Mouse (Mus musculus) embryonic facial prominence, embryonic 10.5 days (tissue): ENCODE data around the gene Cyp27b1. TPM values are rescaled to one million over a fixed set of nuclear protein-coding genes. Genes with fewer than 3 reads are reported as not detected.

Experiments used
- DNase-seq: peaks from one replicate; pipeline ENCODE4 v3.0.0-alpha.2; 2017; ENCODE audit warnings: low spot score
- H3K27ac ChIP-seq: fragments of 300-500 bp; sonication (generic); replicated peaks from 2 replicates; pipeline ENCODE4 v1.5.1; 2016; ENCODE audit warnings: mild to moderate bottlenecking
- H3K27me3 ChIP-seq: fragments of 300-500 bp; sonication (generic); replicated peaks from 2 replicates; pipeline ENCODE4 v1.6.1; 2016; ENCODE audit warnings: low read depth, mild to moderate bottlenecking; ENCODE audit not compliant: poor library complexity, severe bottlenecking
- H3K36me3 ChIP-seq: fragments of 300-500 bp; sonication (generic); replicated peaks from 2 replicates; pipeline ENCODE4 v1.6.1; 2016; ENCODE audit warnings: mild to moderate bottlenecking, moderate library complexity
- H3K4me1 ChIP-seq: fragments of 300-500 bp; sonication (generic); 2 replicates; pipeline ENCODE4 v1.6.1; 2016
- H3K4me3 ChIP-seq: fragments of 300-500 bp; sonication (generic); 2 replicates; pipeline ENCODE4 v1.5.1; 2016; ENCODE audit warnings: mild to moderate bottlenecking, moderate library complexity
- H3K9me3 ChIP-seq: fragments of 300-500 bp; sonication (generic); 2 replicates; pipeline ENCODE4 v1.6.1; 2016; ENCODE audit warnings: mild to moderate bottlenecking
- WGBS: fragments of 180-500 bp; shearing (Covaris S2); methylation state at CpG from one replicate; pipeline ENCODE4 v1.1.7; 2016; 5-methylcytosine and 5-hydroxymethylcytosine counted together
- polyA plus RNA-seq: library from polyadenylated mRNA; unstranded; fragments of >200 nt; fragmentation: Nextera tagmentation; extraction: Ambion mirVana; gene quantifications from 2 replicates; pipeline ENCODE4 v1.2.1, GENCODE M21; 2016

The Cyp27b1 gene
- polyA plus RNA-seq, 1 experiment from 2014 or later = 0.14 TPM

DNA sequence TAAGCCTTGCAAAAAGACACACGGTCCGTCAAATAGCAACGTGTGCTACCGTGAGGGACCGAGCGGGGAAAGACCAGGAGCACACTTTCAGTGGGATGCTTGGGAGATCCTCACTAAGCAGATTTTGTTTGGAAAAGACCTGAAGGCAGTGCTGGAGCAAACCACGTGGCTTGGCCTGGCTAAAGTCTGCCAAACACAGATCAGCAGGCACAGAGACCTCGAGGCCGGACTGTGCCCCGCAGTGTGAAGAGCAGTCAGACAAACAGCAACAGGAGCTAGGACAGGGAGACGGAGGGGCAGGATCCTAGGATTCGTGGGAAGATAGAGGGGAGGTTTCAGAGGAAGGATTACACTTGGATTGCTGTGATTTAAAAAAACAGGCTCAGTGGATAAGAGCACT is 11.8 kb upstream of the Cyp27b1 start:
- 84% methylated on average over 12 of the region's 12 CpGs for WGBS

DNA sequence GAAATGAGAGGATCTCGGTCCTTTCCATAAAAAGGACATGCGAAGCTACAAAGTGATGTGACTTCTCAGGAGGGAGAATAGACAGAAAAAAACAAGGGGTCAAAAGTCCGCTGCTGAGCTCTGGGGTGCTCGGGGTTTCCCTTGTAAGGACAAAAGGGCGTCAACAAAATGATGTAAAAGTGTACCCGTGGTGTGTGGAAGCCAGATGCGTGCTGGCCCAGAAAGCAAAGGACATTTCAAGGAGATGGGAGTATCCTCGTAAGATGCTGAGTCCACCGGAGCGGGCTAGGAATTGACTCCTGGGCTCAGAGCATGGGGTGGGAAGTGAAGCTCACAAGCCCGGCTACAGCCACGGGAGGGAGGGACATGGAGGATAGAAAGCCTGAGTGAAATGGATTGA is 10.4 kb upstream of the Cyp27b1 start:
- no peaks in the 10 kb centered on the region for H3K9me3 ChIP-seq
- WGBS = 76% methylated on average over 12 of the region's 12 CpGs
- peaks cover 19% of the 10 kb centered on the region for H3K27me3 ChIP-seq
- no peak overlapping the region for H3K27ac ChIP-seq
- no peaks in the 10 kb centered on the region for H3K36me3 ChIP-seq
- no peak for DNase-seq
- H3K4me3 ChIP-seq = no peak overlapping the region
- H3K4me1 ChIP-seq = peaks cover 17% of the 10 kb centered on the region

More for the DNA sequence above, 11.8 kb upstream of the Cyp27b1 start:
- no peak for DNase-seq
- Histone ChIP-seq H3K9me3 (no peaks in the 10 kb centered on the region), H3K4me1 (peaks cover 9% of the 10 kb centered on the region; the same call in 1 of the 2 replicates), H3K27me3 (peaks cover 19% of the 10 kb centered on the region), H3K36me3 (no peaks in the 10 kb centered on the region), H3K27ac (no peak overlapping the region), H3K4me3 (no peak overlapping the region)

DNA sequence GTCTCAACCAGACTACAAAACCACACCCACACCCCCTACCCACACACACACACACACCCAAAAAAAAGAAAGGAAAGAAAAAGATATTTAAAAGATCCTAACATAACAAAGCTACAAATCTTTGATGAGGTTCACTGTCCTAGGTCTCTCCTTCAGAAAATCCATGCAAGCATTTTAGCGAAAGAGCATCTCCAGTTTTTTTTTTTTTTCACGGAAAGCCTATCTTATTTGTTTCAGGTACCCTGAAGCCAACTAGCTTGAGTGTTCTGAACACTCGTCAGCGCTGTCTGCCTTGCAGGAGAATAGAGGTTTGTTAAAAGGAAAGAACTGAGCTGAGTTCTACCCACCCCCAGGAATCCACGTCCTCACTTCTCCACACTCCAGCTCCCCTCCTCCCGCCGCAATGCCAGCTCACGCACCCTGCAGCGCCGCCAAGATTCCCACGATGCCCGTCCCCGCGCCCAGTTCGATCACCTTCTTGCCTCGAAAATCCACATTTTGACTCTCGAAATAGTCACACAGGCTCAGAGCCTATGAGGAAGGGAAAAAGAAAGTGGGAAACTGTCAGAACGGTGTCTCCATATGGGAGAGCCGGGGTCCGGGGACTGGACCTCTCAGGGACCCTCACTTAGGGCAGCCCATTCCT is 7.4 kb upstream of the Cyp27b1 start:
- H3K4me1 ChIP-seq = peaks cover 23% of the 10 kb centered on the region
- H3K27ac ChIP-seq = peak overlapping the region; percentile 92
- peaks cover 20% of the 10 kb centered on the region for H3K36me3 ChIP-seq
- peaks cover 19% of the 10 kb centered on the region for H3K27me3 ChIP-seq
- no peaks in the 10 kb centered on the region for H3K9me3 ChIP-seq
- WGBS = 2% methylated on average over 20 of the region's 20 CpGs
- DNase-seq = no peak
- peak overlapping the region; percentile 93 for H3K4me3 ChIP-seq

DNA sequence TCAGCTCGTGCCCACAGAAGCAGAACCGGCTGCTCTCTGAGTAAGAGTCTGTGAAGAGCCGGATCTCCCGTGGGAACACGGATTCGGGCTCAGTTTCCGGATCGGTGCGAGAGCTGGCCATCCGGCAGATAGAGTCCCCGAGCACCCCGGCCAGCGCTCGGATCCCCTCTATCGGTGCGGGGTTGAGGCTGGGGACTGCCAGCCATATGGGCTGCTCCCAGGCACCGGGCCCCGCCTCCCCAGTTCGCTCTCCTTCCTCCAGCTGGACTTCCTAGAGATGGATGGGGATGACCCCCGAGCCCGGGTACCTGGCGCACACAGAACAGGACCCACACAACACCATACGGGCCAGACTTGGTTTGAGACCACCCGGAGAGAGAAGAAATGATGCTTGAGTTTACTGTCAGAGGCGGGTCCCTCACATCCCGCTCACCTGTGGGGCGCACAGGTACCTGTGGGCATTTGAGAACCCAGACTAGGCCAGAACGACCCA is 6.7 kb upstream of the Cyp27b1 start, which contains the start of the genes Mettl1 and Eef1akmt3:
TSS of gene Mettl1 (plus strand) at position 141 of the 493 bp plus-strand sequence.
TSS of gene Eef1akmt3 (minus strand) at position 240 of the 493 bp plus-strand sequence.
- under 1% methylated on average over 28 of the region's 28 CpGs for WGBS
- H3K27ac ChIP-seq = peak within 1 kb of the TSS; percentile 92
- H3K4me3 ChIP-seq = peak within 1 kb of the TSS; percentile 93
- DNase-seq = peak; percentile 70
- H3K4me1 ChIP-seq = peaks cover 23% of the 10 kb centered on the region
- H3K9me3 ChIP-seq = no peaks in the 10 kb centered on the region
- peaks cover 27% of the 10 kb centered on the region for H3K36me3 ChIP-seq
- peaks cover 19% of the 10 kb centered on the region for H3K27me3 ChIP-seq

DNA sequence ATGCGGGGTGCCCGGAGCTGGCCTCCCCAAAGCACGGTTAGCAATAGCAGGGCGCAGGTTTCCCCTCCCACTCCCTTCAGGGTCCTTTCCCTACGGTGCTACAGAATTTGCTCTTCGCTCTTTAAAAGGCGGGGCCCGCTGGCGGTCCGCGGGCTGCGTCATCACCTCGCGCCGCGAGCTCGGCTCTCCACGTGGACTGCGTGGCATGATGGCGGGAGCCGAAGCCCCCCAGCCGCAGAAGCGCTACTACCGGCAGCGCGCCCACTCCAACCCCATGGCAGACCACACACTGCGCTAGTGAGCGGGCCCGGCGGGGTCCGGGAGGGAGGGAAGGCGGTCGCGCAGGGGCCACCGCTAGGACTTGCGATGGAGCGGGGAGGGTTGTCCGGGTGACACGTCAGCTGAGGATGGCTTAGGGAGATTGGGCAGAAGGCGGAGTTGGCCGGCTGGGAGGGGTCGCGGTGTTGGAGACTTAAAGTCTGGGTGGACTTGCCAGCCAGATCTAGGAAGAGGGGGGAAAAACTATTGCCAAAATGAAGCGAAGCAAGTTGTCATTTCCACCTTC is 6.2 kb upstream of the Cyp27b1 start:
- H3K4me1 ChIP-seq = peaks cover 23% of the 10 kb centered on the region
- under 1% methylated on average over 44 of the region's 44 CpGs for WGBS
- no peaks in the 10 kb centered on the region for H3K9me3 ChIP-seq
- peak overlapping the region; percentile 92 for H3K27ac ChIP-seq
- H3K36me3 ChIP-seq = peaks cover 28% of the 10 kb centered on the region
- peak; percentile 94 for DNase-seq
- H3K4me3 ChIP-seq = peak overlapping the region; percentile 93
- H3K27me3 ChIP-seq = peaks cover 24% of the 10 kb centered on the region

DNA sequence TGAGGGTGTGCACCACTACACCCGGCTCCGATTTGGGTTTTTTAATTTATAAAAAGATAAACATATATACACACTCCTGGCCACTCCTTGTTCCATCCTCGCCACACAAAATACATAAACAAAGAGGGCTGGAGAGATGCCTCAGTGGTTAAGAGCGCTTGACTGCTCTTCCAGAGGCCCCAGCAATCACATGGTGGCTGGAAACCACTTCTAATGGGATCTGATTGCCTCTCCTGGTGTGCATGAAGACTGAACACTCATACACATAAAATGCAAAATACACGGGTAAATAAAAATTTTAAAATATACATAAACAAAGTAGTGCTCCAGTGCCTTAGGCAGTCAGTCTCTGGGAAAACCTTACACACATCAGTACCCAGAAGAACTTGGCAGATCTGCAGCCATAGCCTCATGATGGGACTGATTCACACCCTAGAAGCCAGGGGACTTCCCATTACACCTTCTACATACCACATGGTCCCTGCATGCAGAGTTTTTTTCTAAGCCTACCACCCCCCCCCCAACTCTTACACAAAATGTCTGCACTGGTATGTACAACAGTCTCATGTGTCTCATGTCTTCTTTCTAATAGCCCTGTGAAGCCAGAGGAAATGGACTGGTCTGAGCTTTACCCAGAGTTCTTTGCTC is 5.5 kb upstream of the Cyp27b1 start:
- DNase-seq = no peak
- Histone ChIP-seq H3K27me3 (peaks cover 32% of the 10 kb centered on the region), H3K4me1 (peaks cover 23% of the 10 kb centered on the region), H3K9me3 (no peaks in the 10 kb centered on the region), H3K27ac (peak overlapping the region; percentile 92), H3K4me3 (peak overlapping the region; percentile 93), H3K36me3 (peaks cover 32% of the 10 kb centered on the region)
- 21% methylated on average over 5 of the region's 5 CpGs for WGBS

DNA sequence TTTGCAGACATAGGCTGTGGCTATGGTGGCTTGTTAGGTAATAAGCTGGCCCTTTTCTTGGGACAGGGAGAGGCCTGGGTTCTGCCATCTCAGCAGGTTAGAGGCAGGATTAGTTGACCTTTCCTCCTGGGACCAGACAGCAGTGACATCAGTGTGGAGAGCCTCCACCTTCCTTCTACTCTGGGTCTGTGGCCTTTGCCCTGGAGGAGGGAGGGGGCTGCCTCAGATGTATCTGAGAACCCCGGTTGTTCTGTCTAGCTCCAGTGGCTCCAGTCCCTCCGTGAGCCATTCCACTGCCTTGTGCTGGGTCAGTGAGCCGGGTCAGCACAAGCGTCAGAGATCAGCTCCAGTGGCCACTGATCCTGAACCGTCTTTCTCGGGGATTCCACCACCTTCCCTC is 4.9 kb upstream of the Cyp27b1 start:
- 81% methylated on average over 6 of the region's 6 CpGs for WGBS
- H3K27ac ChIP-seq = no peak overlapping the region
- H3K4me1 ChIP-seq = peaks cover 23% of the 10 kb centered on the region
- H3K27me3 ChIP-seq = peaks cover 38% of the 10 kb centered on the region
- peak overlapping the region; percentile 93 for H3K4me3 ChIP-seq
- no peak for DNase-seq
- H3K36me3 ChIP-seq = peaks cover 32% of the 10 kb centered on the region
- H3K9me3 ChIP-seq = no peaks in the 10 kb centered on the region

DNA sequence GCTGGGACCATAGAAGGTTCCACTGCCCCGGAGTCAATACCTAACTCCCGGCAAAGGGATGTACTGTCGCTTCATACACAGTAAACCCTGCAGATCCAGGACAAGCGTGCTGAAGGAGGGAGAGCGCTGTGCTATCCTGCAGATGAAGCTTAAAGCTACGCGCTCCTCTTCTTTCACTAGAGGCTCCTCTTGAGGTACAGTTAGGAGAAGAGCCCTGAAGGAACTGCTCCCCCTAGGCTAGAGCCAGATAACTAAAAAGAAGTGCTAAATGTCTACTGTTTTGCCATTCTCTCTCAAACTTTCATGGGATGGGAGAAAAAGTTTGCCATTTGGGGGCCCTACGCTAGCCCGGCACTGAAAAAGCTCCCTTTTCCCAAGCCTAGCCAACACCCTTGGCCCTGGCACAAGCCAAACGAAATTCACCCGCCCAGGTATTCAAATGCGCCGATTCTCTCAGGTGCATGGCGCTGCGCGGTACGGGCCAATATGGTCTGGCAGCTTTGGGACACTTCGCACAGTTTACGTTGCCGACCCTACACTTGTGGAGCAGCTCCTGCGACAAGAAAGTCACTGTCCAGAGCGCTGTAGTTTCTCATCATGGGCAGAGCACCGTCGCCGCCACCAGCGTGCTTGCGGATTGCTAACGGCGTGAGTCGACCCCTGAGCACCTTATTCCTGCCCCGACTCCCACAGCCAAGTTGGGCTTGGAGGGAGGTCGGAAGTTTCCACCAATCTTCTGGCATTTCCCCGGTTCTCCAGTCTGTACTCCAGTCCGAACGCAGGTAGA is 751 bp downstream of the Cyp27b1 start:
- Histone ChIP-seq H3K9me3 (no peaks in the 10 kb centered on the region), H3K4me3 (peak overlapping the region; percentile 42), H3K27me3 (peaks cover 73% of the 10 kb centered on the region), H3K36me3 (peaks cover 24% of the 10 kb centered on the region), H3K4me1 (peaks cover 16% of the 10 kb centered on the region), H3K27ac (no peak overlapping the region)
- 5% methylated on average over 35 of the region's 35 CpGs for WGBS
- peak; percentile 39 for DNase-seq

DNA sequence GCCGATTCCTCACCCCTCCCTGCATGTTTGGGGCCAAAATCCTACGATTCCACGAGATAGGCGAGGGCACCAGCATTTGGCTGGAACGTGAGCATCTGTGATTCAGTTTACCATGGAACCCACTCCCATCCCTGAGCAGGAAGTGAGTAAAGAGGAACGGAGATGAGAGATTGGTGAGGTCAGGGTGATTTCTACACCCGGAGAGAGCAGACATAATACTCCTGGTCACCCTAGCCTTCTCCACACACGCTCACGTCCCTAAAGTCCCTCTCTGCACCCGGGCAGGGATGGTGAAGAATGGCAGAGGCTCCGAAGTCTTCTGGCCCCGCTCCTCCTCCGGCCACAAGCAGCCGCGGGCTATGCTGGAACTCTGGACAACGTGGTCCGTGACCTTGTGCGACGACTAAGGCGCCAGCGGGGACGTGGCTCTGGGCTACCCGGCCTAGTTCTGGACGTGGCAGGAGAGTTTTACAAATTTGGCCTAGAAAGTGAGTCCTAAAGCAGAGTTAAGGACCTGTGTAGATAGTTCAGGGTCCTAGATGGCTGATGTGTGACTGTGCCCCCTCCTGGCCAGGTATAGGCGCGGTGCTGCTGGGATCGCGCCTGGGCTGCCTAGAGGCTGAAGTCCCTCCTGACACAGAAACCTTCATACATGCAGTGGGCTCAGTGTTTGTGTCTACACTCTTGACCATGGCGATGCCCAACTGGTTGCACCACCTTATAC is 1.5 kb downstream of the Cyp27b1 start:
- 3% methylated on average over 29 of the region's 29 CpGs for WGBS
- Histone ChIP-seq H3K9me3 (no peaks in the 10 kb centered on the region), H3K36me3 (peaks cover 21% of the 10 kb centered on the region), H3K27me3 (peaks cover 73% of the 10 kb centered on the region), H3K4me3 (peak overlapping the region; percentile 42), H3K4me1 (peaks cover 16% of the 10 kb centered on the region), H3K27ac (no peak overlapping the region)
- DNase-seq = no peak

DNA sequence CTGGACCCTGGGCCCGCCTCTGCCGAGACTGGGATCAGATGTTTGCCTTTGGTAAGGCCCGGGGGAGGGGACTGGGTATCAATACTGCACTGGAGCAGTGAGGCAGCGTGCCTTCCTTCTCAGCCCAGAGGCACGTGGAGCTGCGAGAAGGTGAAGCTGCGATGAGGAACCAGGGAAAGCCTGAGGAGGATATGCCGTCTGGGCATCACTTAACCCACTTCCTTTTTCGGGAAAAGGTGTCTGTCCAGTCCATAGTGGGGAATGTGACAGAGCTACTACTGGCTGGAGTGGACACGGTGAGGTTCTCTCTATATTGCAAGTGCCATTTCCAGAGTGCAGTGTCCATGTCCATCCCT is 2.0 kb downstream of the Cyp27b1 start:
- 18% methylated on average over 10 of the region's 10 CpGs for WGBS
- H3K4me3 ChIP-seq = peak overlapping the region; percentile 42; the same call in 1 of the 2 replicates
- DNase-seq = no peak
- no peaks in the 10 kb centered on the region for H3K9me3 ChIP-seq
- no peak overlapping the region for H3K27ac ChIP-seq
- peaks cover 17% of the 10 kb centered on the region for H3K36me3 ChIP-seq
- H3K27me3 ChIP-seq = peaks cover 73% of the 10 kb centered on the region
- peaks cover 16% of the 10 kb centered on the region for H3K4me1 ChIP-seq

DNA sequence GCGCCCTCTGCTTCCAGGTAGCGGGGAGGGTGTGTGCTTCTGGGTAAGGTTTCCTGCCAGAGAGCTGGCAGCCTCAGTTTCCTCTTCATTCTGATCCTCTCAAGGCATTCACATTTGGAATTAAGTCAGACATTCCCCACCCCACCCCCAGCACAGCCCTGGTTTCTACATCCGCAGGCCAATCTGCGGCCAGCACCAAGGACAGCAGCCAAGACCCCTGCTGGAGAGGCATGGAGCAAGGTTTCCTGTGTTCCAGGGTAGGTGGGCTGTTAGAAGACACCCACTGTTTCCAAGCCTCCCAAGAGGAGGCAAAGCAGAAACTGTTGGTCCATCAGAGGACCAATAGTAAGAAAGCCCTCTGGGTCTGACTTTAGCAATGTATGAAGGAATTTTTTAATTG is 6.6 kb downstream of the Cyp27b1 start:
- peak; percentile 62 for DNase-seq
- Histone ChIP-seq H3K9me3 (no peaks in the 10 kb centered on the region), H3K4me1 (peaks cover 32% of the 10 kb centered on the region), H3K27me3 (peaks cover 74% of the 10 kb centered on the region), H3K36me3 (peaks cover 27% of the 10 kb centered on the region), H3K27ac (no peak overlapping the region), H3K4me3 (no peak overlapping the region)
- 67% methylated on average over 4 of the region's 4 CpGs for WGBS

DNA sequence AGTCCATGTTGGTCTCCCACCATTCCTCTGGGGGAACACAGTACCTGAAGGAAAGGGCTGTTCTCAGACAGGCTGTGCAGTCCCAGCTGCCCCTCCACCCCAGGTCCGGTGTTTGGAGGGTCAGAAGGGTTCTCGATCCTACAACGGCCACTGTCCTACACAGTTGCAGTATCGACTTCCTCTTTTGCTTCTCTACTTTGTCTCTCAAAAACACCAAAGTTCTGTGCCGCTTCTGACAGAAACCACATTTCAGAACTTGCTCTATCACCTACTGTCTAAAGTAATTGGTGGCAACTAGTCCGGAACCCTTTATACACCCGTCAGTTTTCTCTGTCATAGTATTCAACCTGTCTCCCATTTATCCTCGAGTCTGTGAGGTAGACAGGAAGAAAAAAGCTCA is 7.4 kb downstream of the Cyp27b1 start:
- H3K4me3 ChIP-seq = no peak overlapping the region
- WGBS = 88% methylated on average over 8 of the region's 8 CpGs
- peaks cover 74% of the 10 kb centered on the region for H3K27me3 ChIP-seq
- H3K9me3 ChIP-seq = no peaks in the 10 kb centered on the region
- H3K27ac ChIP-seq = no peak overlapping the region
- no peak for DNase-seq
- peaks cover 27% of the 10 kb centered on the region for H3K36me3 ChIP-seq
- H3K4me1 ChIP-seq = peaks cover 33% of the 10 kb centered on the region
